Mouse (Mus musculus) small intestine, adult 2 months (tissue): Measurements from ENCODE around the gene Ranbp1. TPM values are rescaled to one million over a fixed set of nuclear protein-coding genes. Genes with fewer than 3 reads are reported as not detected.

Experiments used
- H3K27ac ChIP-seq: fragments of 200-500 bp; 2 replicates; pipeline ENCODE4 v1.5.1; 2012; ENCODE audit warnings: low read depth, low read length, control low read depth, inconsistent platforms; ENCODE audit not compliant: insufficient read depth
- H3K27me3 ChIP-seq: fragments of 200-500 bp; 2 replicates; pipeline ENCODE4 v1.6.1; 2012; ENCODE audit warnings: mild to moderate bottlenecking, moderate library complexity, low read length, inconsistent platforms; ENCODE audit not compliant: control insufficient read depth, insufficient read depth
- H3K36me3 ChIP-seq: fragments of 200-500 bp; 2 replicates; pipeline ENCODE4 v1.6.1; 2012; ENCODE audit warnings: mild to moderate bottlenecking, low read length, control low read depth, inconsistent platforms; ENCODE audit not compliant: control insufficient read depth, insufficient read depth
- H3K4me1 ChIP-seq: fragments of 200-500 bp; 2 replicates; pipeline ENCODE4 v1.6.1; 2012; ENCODE audit warnings: low read length, inconsistent platforms, mixed read lengths; ENCODE audit not compliant: control insufficient read depth, insufficient read depth, insufficient read length
- H3K4me3 ChIP-seq: fragments of 200-500 bp; 2 replicates; pipeline ENCODE4 v1.5.1; 2012; ENCODE audit warnings: low read depth, mild to moderate bottlenecking, control low read depth, inconsistent platforms, low read length, moderate library complexity
- CTCF ChIP-seq: fragments of 200-500 bp; IDR thresholded peaks from 2 replicates; pipeline ENCODE4 v1.5.1; 2012; ENCODE audit warnings: low read depth, mild to moderate bottlenecking, control low read depth, inconsistent platforms, low read length, moderate library complexity, mixed read lengths; ENCODE audit not compliant: insufficient replicate concordance, insufficient read length; ENCODE audit errors: extremely low read depth
- POLR2A ChIP-seq: fragments of 200-500 bp; IDR thresholded peaks from 2 replicates; pipeline ENCODE4 v1.6.1; 2012; ENCODE audit warnings: low read depth, mild to moderate bottlenecking, control low read depth, inconsistent platforms, low read length, moderate library complexity
- WGBS: fragments of 180-500 bp; shearing (Covaris S2); methylation state at CpG from one replicate; pipeline ENCODE4 v1.1.7; 2018; 5-methylcytosine and 5-hydroxymethylcytosine counted together
- polyA plus RNA-seq: library from polyadenylated mRNA; depleted of rRNA; stranded (reverse); fragments of >200 nt; gene quantifications from 2 replicates; pipeline ENCODE4 v1.2.3, GENCODE M21; 2012

Gene Ranbp1
- polyA plus RNA-seq, 1 experiment, result 47.7 TPM

- Histone ChIP-seq H3K4me1 (no peaks in the 10 kb centered on the region), H3K4me3 (no peak overlapping the region), H3K27me3 (no peaks in the 10 kb centered on the region), H3K36me3 (no peaks in the 10 kb centered on the region), H3K27ac (no peak overlapping the region)
- TF ChIP-seq POLR2A, result no peak
- TF ChIP-seq CTCF, result no peak
- 36% methylated on average over 1 of the region's 1 CpGs for WGBS
Observed at GRCm38 (mm10) chr16:18233451-18233850, 15.1 kb downstream of the Ranbp1 start.

GRCm38 (mm10) chr16:18231451-18231850 is 17.1 kb downstream of the Ranbp1 start:
- WGBS, result 82% methylated on average over 4 of the region's 4 CpGs
- Histone ChIP-seq H3K4me1 (no peaks in the 10 kb centered on the region), H3K27me3 (no peaks in the 10 kb centered on the region), H3K27ac (no peak overlapping the region), H3K36me3 (no peaks in the 10 kb centered on the region), H3K4me3 (no peak overlapping the region)
- TF ChIP-seq POLR2A (no peak), CTCF (no peak)

- 88% methylated on average over 3 of the region's 3 CpGs for WGBS
- H3K36me3 ChIP-seq, result no peaks in the 10 kb centered on the region
- H3K4me3 ChIP-seq, result no peak overlapping the region
- no peak overlapping the region for H3K27ac ChIP-seq
- no peaks in the 10 kb centered on the region for H3K27me3 ChIP-seq
- TF ChIP-seq POLR2A (no peak), CTCF (no peak)
- H3K4me1 ChIP-seq, result no peaks in the 10 kb centered on the region
Observed at GRCm38 (mm10) chr16:18231047-18231446, 17.5 kb downstream of the Ranbp1 start.

GRCm38 (mm10) chr16:18230617-18231016 is 17.9 kb downstream of the Ranbp1 start:
- Histone ChIP-seq H3K4me3 (no peak overlapping the region), H3K4me1 (no peaks in the 10 kb centered on the region), H3K27ac (no peak overlapping the region), H3K36me3 (no peaks in the 10 kb centered on the region), H3K27me3 (no peaks in the 10 kb centered on the region)
- 85% methylated on average over 6 of the region's 6 CpGs for WGBS
- no peak for TF ChIP-seq CTCF
- no peak for TF ChIP-seq POLR2A

- Histone ChIP-seq H3K27ac (no peak overlapping the region), H3K36me3 (no peaks in the 10 kb centered on the region), H3K4me3 (no peak overlapping the region), H3K27me3 (no peaks in the 10 kb centered on the region), H3K4me1 (no peaks in the 10 kb centered on the region)
- 41% methylated on average over 11 of the region's 11 CpGs for WGBS
- TF ChIP-seq POLR2A, result no peak
- no peak for TF ChIP-seq CTCF
Observed at GRCm38 (mm10) chr16:18229622-18230021, 18.9 kb downstream of the Ranbp1 start.

- Histone ChIP-seq H3K36me3 (no peaks in the 10 kb centered on the region), H3K27ac (no peak overlapping the region), H3K27me3 (no peaks in the 10 kb centered on the region), H3K4me1 (no peaks in the 10 kb centered on the region), H3K4me3 (no peak overlapping the region)
- TF ChIP-seq POLR2A (no peak), CTCF (no peak)
- WGBS, result 95% methylated on average over 4 of the region's 4 CpGs
Observed at GRCm38 (mm10) chr16:18228856-18229255, 19.7 kb downstream of the Ranbp1 start.

- H3K4me1 ChIP-seq, result no peaks in the 10 kb centered on the region
- WGBS, result 93% methylated on average over 20 of the region's 20 CpGs
- H3K27me3 ChIP-seq, result no peaks in the 10 kb centered on the region
- TF ChIP-seq CTCF, result no peak
- no peak for TF ChIP-seq POLR2A
- H3K27ac ChIP-seq, result no peak overlapping the region
- no peaks in the 10 kb centered on the region for H3K36me3 ChIP-seq
- no peak overlapping the region for H3K4me3 ChIP-seq
Observed at GRCm38 (mm10) chr16:18227897-18228422, 20.6 kb downstream of the Ranbp1 start.

- H3K4me1 ChIP-seq, result no peaks in the 10 kb centered on the region
- no peaks in the 10 kb centered on the region for H3K36me3 ChIP-seq
- H3K4me3 ChIP-seq, result no peak overlapping the region
- H3K27me3 ChIP-seq, result no peaks in the 10 kb centered on the region
- WGBS, result 95% methylated on average over 13 of the region's 13 CpGs
- no peak overlapping the region for H3K27ac ChIP-seq
- TF ChIP-seq CTCF, result no peak
- TF ChIP-seq POLR2A, result no peak
Observed at GRCm38 (mm10) chr16:18227187-18227586, 21.3 kb downstream of the Ranbp1 start.
